Mouse (Mus musculus): ENCODE results near the gene Ifrd2.
A peak's percentile ranks its signal among the peaks of the same experiment; 100 is the strongest.
"Not testable (repeated sequence)": the region's sequence is repeated elsewhere in the genome, so short reads cannot be mapped to it uniquely, and the experiment has no call there.

Ifrd2 gene

DNA sequence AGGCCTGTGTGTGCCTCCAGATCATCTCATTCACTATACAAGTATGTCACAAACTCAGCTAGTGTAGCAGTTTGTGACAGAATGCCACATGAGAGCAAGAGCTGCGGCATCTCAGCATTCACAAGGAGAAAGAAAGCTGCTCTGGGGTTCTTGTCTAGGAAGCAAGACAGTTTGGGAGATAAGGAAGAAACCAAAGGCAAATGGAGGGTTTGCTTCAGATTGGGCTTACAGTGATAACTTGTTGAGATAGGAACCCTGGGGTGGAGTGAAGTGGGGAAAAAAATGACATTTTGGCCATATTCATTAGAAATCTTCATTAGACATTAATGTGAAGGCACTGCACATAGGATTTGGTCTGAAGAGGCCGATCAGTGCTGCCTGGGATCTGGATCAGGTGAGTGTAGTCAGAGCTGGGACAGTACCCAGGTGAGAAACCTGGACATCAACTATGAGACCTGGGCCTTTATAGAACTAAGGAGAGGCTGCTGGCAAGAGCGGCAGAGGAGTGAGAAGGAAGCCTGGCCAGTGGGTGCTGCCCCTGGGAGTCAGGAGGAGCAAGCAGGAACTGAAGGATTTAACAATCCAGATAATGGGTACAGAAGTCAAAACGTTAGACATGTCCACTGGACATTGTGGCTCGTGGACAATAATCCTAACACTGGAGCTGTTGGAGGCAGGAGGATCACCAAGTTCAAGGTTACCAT, 34.6 kb upstream of the Ifrd2 start:
- DNase-seq = no peak

DNA sequence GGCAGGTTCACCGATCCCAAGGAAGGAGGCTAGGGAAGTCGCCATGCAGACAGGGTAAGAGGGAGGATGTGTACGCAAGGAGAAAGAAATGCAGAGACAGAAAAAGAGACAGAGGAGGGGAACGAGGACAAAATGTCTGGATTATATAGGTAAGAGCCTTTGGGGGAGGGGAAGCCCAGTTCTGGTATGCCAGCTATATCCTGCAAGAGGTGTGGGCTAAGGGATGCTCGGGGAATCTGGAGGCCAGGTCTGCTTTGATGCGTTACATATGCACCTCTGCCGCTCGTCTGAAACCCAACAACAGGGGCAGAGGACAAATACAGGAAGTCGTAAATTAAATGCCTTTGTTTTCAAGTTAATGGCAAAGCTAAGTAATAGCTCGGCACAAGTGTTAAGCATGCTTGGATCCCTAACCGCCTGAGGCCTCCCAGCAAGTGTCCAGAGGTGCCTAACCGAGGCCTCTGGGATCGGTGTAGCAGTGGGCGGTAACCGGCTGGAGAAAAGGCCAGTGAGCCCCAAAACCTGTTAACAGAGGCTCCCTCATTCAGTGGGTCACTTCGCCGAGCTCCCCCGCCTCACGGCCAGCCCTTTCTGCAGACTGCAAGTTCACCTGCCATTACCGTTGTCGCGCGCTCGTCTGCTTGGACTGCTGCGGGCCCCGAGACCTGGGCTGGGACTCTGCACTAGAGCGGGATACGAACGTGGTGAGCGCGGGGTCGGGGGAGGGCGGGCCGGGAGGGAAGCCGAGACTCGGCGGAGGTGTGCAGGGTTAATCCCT, 33.7 kb upstream of the Ifrd2 start:
- DNase-seq = no peak

DNA sequence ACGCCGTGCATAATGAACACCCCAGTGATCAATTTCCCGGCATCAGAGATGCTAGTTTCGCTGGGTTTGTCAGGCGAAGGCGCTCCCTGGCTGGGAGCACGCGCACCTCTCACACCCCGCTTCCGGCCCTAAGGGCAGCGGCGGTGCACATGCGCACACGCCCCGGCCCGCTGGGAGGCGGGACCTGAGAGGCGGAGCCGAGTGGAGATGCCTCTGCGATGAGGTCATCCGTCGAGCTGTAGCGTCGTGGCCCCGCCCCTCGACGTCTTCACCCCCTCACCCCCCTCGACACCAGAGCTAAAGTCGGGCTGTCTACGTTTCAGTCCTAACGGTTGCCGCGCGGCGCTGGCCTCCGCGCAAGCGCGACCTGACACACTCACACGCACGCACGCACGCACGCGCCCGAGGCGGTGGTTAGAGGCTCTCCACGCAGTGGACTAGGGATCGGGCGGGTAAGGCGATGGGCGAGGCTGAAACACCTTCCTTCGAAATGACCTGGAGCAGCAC, 33.1 kb upstream of the Ifrd2 start:
- peak; percentile 98 for DNase-seq

DNA sequence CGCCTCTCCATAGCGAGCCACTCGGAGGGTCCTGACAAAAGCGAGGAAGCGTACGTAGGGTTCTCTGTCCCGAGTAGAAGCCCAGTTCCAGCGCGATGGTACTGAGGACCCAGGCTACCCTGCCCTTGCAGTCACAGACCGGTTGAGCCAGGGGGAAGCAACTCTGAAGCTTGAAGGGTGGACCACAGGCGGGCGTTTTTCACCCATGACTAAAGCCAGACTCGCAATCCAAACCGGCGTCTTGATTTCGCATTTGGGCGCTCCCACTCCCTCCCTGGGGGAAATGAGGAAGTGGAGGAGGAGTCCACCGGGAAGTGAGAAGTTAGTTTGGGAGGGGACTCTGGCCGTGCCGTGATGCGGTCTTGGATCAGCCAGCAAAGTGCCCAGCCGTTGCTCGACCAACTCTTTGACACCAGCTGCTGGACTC, 32.4 kb upstream of the Ifrd2 start:
- peak; percentile 82 for DNase-seq

DNA sequence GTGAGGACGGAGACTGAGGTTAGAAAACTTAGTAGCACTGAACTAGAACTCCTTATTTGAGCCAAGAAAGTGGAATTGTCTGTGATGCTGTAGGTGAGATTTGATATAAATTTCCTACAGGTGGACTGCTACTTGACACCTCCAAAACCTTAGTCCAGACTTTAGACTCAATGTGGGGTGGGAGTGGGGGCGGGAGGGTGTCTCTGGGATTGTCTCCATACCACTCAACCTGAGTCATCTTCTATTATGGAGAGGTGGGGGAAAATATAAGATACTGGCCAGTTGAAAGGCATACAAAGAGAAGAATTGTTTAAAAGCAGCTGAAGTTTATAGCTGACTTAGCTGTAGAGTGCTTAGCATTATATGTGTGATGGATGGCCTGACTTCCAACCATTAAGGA, 31.7 kb upstream of the Ifrd2 start:
- DNase-seq = no peak

DNA sequence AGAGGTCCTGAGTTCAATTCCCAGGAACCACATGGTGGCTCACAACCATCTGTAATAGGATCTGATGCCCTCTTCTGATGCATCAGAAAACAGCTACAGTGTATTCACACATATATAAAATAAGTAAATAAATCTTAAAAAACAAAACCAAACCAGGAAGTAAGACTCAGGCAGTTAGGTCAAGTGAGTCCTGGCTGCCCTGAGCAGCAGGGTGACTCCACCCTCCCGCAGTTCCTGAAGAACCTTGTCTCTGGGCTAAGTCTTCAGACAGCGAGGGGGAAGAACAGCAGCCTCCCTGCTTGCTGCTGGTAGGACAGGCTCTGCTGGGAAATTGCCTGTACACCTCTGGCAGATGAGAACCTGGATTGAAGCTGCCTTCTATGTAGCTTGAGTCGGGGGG, 31.1 kb upstream of the Ifrd2 start:
- DNase-seq = no peak

DNA sequence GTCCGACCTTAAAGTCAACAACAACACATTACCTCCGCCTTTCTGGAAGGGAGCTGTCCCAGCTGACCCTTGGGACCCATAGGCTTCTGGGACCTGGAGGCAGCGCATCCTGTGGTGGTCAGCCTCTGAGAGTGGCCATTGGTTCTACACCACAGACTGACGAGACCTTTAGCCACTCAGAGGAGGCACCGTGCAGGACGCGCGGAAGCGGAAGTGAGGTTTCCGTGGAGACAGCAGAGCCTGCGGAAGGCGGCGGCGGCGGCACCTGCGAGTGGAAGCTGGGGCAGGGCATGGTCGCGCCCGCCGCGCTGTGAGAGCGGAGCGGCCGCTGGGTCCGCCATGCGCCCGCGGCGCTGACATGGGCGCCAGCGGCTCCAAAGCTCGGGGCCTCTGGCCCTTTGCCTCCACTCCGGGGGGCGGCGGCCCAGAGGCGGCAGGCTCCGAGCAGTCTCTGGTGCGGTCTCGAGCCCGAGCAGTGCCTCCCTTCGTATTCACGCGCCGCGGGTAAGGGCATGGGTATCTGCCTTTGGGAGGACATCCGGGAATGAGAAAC, 24.3 kb upstream of the Ifrd2 start, which contains the start of gene Tusc2:
Gene Tusc2, plus strand, starts transcription at position 227 of the 553 bp plus-strand sequence.
- peak; percentile 97 for DNase-seq

DNA sequence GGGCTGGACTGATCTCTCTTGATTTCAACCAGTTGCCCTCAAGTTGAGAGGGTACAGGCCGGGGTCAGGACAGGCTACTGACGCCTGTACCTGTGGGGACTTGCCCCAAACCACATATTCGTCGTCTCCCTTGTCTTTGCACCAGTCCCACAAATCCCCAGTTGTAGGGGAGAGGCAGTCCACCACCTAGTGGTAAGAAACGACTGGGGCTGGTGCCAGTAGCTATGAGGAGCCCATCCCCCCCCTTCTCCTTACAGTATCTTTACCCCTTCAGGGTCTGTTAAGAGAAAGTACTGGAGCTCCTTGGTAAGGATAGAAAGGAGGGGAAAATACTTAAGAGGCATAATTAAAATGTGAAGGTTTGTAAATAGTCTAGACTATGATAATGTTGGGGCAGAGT, 21.9 kb upstream of the Ifrd2 start:
- DNase-seq = not testable (repeated sequence)

DNA sequence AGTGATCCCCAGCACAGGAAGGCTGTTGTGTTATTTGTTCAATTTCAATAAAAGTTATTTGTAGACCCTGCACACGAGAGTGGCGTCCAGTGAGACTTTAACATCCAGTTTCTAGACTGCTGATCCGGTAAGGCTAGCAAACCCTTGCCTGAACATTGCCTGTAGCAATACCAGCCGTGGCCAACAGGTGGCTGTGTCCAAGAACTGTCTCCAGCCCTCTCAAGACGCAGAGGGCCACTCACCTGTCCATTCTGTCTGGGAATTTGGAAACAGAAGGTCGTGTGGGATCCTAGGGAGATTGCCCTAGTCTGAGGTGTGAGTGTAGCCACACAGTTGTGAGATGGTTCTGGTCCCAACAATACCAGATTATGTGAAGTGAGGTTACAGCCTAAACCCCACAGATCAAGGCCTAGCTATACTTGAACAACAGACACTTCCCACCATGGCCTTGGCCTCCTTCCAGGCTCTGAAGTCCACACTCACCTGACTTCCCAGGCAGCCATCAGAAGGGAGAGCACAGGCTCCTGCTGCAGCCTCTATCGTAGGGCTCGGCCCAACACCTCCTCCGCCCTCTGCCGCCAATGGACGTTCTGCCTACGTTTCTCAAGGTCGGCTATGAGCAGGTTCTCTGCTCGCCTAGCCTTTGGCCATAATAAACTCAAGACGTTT, 21.3 kb upstream of the Ifrd2 start:
- peak; percentile 92 for DNase-seq

DNA sequence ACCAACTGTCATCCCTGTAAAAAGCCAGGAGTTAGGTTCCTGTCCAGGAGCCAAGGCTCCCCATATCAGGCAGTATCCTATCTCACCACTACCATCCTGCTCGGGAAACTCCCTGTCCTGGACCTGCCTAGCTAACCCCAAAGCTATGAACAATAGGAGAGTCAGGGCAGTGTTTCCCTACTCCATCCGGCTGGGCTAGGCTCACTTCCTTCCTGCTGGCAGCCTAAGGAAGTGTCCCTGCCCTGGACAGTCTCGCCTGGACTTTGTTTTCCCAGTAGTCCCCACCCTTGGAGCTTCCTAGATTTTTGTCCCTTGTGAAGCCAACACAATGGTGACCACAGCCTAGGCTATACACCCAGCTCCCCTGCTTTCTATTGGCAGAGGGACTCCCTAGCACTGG, 20.6 kb upstream of the Ifrd2 start:
- DNase-seq = peak; percentile 76

DNA sequence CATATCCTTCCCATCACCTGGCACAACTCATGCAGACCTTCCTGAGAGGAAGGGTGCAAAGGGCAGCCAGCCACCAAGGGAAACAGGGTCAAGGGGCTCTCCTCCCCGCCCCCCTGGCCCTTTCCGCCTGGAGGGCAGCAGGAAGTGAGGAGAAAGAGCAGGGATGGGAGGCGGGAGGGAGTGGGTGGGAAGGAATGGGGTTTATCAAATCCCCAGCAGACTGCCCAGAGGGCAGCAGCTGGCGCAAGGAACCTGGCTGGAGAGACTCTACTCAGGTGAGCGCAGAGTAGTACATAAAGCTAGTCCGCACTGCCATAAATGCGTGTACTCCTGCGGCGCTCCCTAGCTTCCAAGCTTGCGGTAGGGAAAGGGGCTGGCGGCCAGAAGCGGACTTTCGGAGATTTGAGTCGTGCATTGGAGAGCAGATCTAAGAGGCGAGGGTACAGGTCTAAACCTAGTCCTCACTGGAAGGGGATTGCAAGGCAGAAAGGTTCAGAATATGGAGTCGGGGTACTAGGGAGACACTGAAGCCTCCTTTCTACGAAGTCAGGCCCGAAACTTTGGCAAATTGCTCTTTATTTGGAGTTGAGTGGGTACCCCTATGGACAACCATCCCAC, 19.6 kb upstream of the Ifrd2 start, which contains the start of gene Hyal2:
Gene Hyal2, plus strand, starts transcription at position 244 of the 618 bp plus-strand sequence.
- peak; percentile 88 for DNase-seq

DNA sequence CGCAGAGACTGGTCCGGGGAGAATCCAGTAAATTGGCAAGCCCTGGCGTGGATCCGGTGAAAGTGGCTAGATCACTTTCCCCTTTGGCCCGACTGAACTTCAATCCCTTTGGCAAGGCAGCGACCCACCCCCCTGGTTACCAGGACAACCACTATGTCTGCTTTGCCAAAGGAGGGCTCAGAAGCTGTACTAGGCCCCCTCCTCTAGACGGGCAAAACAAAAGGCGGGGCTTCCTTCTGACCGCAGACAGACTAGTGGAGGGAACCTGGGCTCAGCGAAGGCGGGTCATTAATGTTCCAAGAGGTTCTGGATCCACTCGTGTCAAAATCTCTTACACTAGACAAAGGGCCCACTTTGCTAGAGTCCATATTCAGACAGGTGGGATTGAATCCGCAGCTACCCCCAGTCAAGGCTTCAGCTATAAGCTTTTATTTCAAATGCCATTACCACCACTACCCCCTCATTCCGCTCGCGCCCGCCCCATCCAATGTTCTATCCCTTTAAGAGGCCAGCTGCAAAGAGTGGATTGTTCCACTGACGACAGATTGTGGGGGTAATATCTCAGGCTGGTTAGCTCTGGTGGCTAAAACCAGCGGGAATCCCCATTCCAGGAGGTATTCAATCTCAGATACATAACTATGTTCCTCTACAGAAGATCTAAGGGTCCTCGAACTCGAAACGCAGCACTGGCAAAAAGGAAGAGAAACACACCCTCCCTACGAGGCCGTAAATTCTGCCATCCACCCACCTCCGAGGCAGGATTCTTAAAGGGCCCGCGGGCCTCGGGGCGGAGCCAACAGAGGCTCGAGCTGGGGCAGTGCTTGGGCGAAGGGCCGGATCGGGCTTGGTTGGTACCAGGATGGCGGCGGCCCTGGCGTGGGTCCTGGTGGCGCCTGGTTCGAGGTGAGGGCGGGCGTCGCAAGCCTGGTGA, 18.8 kb upstream of the Ifrd2 start:
- DNase-seq = peak; percentile 92

DNA sequence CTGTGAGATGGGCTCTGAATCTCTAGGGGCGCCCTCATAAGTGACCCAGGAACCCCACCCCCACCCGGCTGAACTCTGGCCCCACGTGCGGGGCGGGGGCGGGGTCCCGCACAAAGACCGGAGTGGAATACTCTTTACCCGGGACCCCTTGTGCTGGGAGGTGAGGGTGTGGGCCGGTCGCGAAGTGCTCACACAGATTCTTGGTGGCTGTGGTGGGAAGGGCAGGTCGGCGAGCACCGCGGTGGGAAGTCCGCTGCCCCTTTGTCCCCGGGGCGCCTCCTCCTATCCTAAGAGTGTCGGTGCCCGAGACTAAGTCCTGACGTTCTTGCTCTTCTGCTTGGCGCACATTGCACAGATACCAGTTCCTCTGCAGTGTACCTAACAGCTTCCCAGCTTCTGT, 18.2 kb upstream of the Ifrd2 start:
- no peak for DNase-seq

DNA sequence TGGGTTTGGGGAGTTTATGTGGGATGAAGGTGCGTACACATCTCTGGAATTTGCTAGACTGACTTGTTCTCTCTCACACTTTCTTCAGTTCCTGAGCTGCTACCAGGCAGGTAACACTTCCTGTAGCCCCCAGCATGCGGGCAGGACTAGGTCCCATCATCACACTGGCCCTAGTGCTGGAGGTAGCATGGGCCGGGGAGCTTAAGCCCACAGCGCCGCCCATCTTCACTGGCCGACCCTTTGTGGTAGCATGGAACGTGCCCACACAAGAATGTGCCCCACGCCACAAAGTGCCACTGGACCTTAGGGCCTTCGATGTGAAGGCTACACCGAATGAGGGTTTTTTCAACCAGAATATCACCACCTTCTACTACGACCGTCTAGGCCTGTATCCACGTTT, 17.4 kb upstream of the Ifrd2 start:
- DNase-seq = no peak

DNA sequence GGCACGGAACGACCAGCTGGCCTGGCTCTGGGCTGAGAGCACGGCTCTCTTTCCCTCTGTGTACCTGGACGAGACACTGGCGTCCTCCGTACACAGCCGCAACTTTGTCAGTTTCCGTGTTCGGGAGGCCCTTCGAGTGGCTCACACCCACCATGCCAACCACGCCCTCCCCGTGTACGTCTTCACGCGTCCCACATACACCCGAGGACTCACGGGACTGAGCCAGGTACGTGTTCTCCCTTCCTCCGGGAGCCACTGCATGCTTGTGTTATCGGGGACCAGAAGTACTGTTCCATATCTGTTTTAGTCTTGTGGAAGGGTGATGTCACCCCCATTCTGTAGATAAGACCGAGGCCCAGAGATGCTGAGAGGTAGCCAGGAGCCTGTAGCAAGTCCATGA, 16.6 kb upstream of the Ifrd2 start:
- no peak for DNase-seq

DNA sequence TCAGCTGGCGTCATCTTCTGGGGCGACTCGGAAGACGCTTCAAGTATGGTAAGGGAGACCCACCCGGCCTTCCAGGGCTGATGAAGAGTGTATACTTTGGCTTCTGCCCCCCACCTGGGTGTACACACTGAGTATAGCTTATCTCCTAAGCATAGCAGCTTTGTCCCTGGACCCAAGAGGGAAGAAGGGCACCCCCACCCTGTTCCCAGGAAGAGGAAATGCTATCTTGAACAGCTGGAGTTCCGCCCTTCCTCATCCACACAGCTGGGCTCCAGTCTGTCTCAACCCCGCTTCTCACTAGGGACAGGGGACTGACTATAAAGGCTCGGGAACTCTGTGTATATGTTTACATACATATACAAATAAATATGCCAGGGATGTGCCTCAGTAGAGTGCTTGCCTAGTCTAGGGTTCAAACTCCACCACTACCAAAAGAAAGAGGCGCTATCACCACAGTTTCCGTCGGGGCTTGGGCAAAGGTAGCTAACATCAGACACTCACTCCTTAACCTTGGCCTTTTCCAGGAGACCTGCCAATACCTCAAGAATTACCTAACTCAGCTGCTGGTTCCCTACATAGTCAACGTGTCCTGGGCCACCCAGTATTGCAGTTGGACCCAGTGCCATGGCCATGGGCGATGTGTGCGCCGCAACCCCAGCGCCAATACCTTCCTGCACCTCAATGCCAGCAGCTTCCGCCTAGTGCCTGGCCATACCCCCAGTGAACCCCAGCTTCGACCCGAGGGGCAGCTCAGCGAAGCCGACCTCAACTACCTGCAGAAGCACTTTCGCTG, 15.7 kb upstream of the Ifrd2 start:
- DNase-seq = no peak

DNA sequence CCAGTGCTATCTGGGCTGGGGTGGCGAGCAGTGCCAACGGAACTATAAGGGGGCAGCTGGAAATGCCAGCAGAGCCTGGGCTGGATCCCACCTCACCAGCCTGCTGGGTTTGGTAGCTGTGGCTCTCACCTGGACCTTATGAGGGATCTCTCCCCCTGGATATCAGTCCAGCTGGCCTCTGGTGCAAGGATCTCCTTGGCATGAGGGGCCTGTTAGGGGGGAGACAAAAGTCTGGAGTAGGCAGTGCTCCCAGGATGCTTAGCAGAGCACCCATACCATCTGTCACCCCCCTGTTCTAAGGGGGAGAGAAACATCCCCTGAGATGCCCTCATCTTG, 15.1 kb upstream of the Ifrd2 start:
- DNase-seq = no peak

DNA sequence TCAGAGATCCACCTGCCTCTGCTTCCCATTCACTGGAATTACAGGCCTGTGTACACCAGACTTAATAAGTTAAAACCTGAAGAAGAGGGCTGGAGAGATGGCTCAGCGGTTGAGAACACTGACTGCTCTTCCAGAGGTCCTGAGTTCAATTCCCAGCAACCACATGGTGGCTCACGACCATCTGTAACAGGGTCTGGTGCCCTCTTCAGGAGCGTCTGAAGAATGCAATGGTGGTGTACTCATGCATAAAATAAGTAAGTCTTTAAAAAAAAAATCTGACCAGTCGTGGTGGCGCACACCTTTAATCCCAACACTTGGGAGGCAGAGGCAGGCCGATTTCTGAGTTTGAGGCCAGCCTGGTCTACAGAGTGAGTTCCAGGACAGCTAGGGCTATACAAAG, 13.7 kb upstream of the Ifrd2 start:
- DNase-seq = not testable (repeated sequence)

DNA sequence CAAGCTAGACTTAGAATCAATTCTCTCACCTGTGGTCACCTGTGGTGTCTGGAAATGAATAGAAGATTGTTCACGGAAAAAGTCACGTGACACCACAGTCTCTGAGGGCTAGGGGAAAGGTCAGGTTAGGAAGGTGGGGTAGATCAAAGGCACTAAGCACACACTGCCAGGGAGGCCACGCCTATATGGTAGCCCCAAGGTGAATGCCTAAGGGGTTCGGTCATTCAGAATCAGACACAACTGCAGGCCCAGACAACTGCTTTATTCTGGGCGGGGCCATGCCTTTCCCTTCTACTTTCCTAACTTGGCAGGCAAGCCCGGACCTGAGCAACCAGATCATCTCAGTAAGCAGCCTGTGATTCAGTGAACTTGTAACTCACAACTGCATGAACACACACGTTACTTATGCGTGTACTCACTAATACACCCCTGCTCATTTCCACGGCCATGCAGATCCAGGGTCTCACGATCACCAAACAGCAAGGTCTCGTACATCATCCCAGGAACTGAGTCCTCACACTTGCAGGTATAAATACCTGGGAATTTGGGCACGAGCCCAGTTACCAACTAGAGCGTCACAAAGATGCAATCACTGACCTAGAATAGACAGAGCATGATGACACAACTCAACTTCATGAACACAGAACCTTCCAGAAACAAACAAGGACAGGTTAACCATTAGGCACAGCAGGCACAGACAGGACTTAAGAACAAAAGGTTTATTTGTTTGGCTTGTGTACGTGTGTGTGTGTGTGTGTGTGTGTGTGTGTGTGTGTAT, 11.7 kb upstream of the Ifrd2 start:
- DNase-seq = no peak
